Mouse (Mus musculus) limb, embryonic 14.5 days (tissue): ENCODE results near the gene Pck1. TPM values are rescaled to one million over a fixed set of nuclear protein-coding genes. Genes with fewer than 3 reads are reported as not detected.
A peak's percentile ranks its signal among the peaks of the same experiment; 100 is the strongest.

Source experiments
- ATAC-seq: fragments of 200-750 bp; cut with Nextera tagmentation; 2 replicates; pipeline ENCODE4 v1.8.0; 2017; ENCODE audit warnings: low read depth, moderate number of reproducible peaks, moderate TSS enrichment; ENCODE audit not compliant: low FRiP score
- DNase-seq: peaks from one replicate; pipeline ENCODE4 v3.0.0-alpha.2; 2015; ENCODE audit warnings: low spot score
- H3K27ac ChIP-seq: fragments of 300-500 bp; sonication (generic); replicated peaks from 2 replicates; pipeline ENCODE4 v1.5.1; 2014; ENCODE audit warnings: low read depth, mild to moderate bottlenecking, low read length, moderate library complexity, mixed read lengths
- H3K27me3 ChIP-seq: fragments of 300-500 bp; sonication (generic); 2 replicates; pipeline ENCODE4 v1.6.1; 2014; ENCODE audit warnings: low read length, mixed read lengths; ENCODE audit not compliant: control insufficient read depth, insufficient read depth
- H3K36me3 ChIP-seq: fragments of 300-500 bp; sonication (generic); 2 replicates; pipeline ENCODE4 v1.6.1; 2014; ENCODE audit warnings: mild to moderate bottlenecking, low read length, moderate library complexity, mixed read lengths; ENCODE audit not compliant: control insufficient read depth, insufficient read depth
- H3K4me1 ChIP-seq: fragments of 300-500 bp; sonication (generic); 2 replicates; pipeline ENCODE4 v1.6.1; 2014; ENCODE audit warnings: antibody characterized with exemption, low read length, mixed read lengths; ENCODE audit not compliant: control insufficient read depth, insufficient read depth
- H3K4me2 ChIP-seq: fragments of 300-500 bp; sonication (generic); replicated peaks from 2 replicates; pipeline ENCODE4 v1.6.1; 2014; ENCODE audit warnings: low read depth, mild to moderate bottlenecking, low read length, moderate library complexity; ENCODE audit not compliant: severe bottlenecking
- H3K4me3 ChIP-seq: fragments of 300-500 bp; sonication (generic); replicated peaks from 2 replicates; pipeline ENCODE4 v1.5.1; 2014; ENCODE audit warnings: low read length
- H3K9ac ChIP-seq: fragments of 300-500 bp; sonication (generic); 2 replicates; pipeline ENCODE4 v1.6.1; 2014; ENCODE audit warnings: mild to moderate bottlenecking, low read depth, low read length, moderate library complexity; ENCODE audit not compliant: severe bottlenecking
- H3K9me3 ChIP-seq: fragments of 300-500 bp; sonication (generic); 2 replicates; pipeline ENCODE4 v1.6.1; 2016; ENCODE audit warnings: low read length; ENCODE audit not compliant: control insufficient read depth
- POLR2A ChIP-seq: fragments of 200-500 bp; IDR thresholded peaks from 2 replicates; pipeline ENCODE4 v1.8.0; 2012; ENCODE audit warnings: inconsistent platforms, mild to moderate bottlenecking, moderate library complexity, borderline replicate concordance; ENCODE audit not compliant: insufficient read depth, insufficient read length; ENCODE audit errors: extremely low read depth
- WGBS: fragments of 180-500 bp; shearing (Covaris S2); extraction: QIAGEN DNeasy Blood & Tissue Kit; methylation state at CpG from one replicate; pipeline ENCODE4 v1.1.7; 2014; 5-methylcytosine and 5-hydroxymethylcytosine counted together
- polyA plus RNA-seq, 2 experiments: library from polyadenylated mRNA; depleted of rRNA in 1 of 2; stranded (reverse) in 1 of 2; unstranded in 1 of 2; fragments of >200 nt; fragmentation: Nextera tagmentation in 1 of 2; extraction: Ambion mirVana in 1 of 2; gene quantifications; 2 replicates each; pipeline versions ENCODE4 v1.2.1 to v1.2.3; 2012 to 2014

Pck1 gene
- polyA plus RNA-seq (2012; rRNA removed): 0.03 and 0.04 TPM in 2 replicates
- not detected in 2 replicates for polyA plus RNA-seq (2014; fragmentation: Nextera tagmentation; extraction: Ambion mirVana)

DNA sequence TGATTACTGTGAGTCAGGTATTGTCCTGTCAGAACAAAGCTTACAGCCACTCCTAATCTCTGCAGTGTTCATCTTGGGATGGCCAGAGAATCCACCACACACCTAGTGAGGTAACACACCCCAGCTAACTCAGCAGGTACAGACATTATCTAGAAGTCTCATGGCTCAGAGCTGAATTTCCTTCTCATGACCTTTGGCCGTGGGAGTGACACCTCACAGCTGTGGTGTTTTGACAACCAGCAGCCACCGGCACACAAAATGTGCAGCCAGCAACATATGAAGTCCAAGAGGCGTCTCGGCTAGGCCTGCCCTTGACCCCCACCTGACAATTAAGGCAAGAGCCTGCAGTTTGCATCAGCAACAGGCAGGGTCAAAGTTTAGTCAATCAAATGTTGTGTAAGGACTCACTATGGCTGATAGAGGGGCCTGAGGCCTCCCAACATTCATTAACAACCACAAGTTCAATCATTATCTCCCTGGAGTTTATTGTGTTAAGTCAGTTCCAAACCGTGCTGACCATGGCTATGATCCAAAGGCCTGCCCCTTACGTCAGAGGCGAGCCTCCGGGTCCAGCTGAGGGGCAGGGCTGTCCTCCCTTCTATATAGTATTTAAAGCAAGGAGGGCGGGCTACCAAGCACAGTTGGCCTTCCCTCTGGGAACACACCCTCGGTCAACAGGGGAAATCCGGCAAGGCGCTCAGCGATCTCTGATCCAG, at the start of gene Pck1:
Gene Pck1, plus strand, starts transcription at position 613 of the 716 bp plus-strand sequence.
- Histone ChIP-seq H3K9me3 (no peaks in the 10 kb centered on the region), H3K4me1 (no peaks in the 10 kb centered on the region), H3K27ac (no peak within 1 kb of the TSS), H3K27me3 (no peaks in the 10 kb centered on the region), H3K9ac (no peak within 1 kb of the TSS), H3K36me3 (no peaks in the 10 kb centered on the region), H3K4me3 (no peak within 1 kb of the TSS), H3K4me2 (no peak within 1 kb of the TSS)
- no peak for DNase-seq
- ATAC-seq: no peak
- TF ChIP-seq POLR2A: no peak
- WGBS: 91% methylated on average over 13 of the region's 13 CpGs

DNA sequence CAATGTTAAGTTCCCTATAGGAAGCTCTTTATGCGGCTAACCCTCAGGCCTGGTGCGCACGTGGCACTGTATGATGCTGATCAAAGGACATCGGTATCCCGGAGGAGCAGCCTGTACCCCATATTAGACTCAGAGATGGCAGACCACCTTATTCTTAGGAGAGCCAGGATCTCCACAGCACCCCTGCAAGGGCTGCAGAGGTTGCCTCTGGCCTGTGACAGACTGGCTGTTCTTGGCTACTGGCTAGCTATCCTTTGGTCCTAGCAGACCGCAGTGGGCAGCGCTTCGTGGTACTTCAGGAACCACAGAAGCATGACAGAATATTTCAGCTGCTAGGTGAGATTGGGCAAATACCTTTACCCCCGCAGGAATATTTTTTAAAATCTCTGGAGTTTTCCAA, 46.4 kb upstream of the Pck1 start:
- no peak overlapping the region for H3K4me2 ChIP-seq
- DNase-seq (no peak), ATAC-seq (no peak)
- H3K4me3 ChIP-seq: no peak overlapping the region
- 0 out of 2 replicates have a peak, but pooled peaks cover 3% of the 10 kb centered on the region for H3K4me1 ChIP-seq
- no peaks in the 10 kb centered on the region for H3K36me3 ChIP-seq
- no peak overlapping the region for H3K9ac ChIP-seq
- no peak for TF ChIP-seq POLR2A
- H3K27ac ChIP-seq: no peak overlapping the region
- H3K9me3 ChIP-seq: no peaks in the 10 kb centered on the region
- WGBS: 82% methylated on average over 9 of the region's 9 CpGs
- H3K27me3 ChIP-seq: no peaks in the 10 kb centered on the region

DNA sequence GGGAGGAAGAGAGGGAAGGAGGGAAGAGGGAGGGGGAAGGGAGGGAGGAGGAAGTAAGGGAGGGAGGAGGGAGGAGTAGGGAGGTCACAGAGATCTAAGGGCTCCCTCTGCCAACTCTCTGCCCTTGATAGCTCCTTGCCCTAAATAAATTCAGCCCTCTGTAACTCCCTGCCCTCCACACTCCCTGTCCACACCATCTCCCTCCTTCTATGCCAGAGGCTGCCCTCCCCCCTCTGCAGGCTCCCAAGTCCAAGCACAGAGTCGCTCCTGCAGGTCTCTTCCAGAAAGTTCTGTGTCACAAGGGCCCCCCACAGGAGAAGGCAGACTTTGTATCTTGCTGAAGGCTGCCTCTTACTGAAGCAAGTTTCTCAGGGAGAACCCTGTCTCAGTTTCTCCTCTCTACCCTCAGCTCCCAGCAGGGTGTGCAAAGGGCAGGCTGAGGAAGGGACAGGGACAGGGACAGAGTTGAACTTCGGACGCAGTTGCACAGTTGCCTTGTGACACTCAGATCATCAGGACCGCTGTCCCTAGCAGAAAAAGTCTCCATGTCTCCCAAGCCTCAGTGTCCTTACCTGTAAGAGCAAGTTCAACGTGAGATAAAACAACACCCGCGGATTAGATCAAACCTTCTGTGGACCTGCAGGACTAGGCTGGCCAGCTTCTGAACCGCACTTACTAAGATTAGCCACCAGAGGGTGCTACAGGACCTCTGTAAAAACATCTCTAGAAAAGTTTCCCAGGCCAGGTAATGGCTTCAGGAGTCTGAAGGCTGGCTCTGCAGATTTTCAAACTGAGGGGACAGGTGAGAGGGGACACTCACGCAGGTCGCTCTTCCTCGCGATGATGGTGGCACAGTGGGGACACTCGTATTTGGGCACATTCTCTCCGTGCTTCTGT, 45.7 kb upstream of the Pck1 start:
- Histone ChIP-seq H3K27ac (no peak overlapping the region), H3K36me3 (no peaks in the 10 kb centered on the region), H3K9me3 (no peaks in the 10 kb centered on the region), H3K9ac (0 out of 2 replicates have a peak overlapping the region, but pooled peaks have one; percentile 38), H3K4me3 (no peak overlapping the region), H3K4me1 (0 out of 2 replicates have a peak, but pooled peaks cover 3% of the 10 kb centered on the region), H3K27me3 (no peaks in the 10 kb centered on the region), H3K4me2 (no peak overlapping the region)
- WGBS: 15% methylated on average over 14 of the region's 14 CpGs
- ATAC-seq: 0 out of 2 replicates have a peak, but pooled peaks have one; percentile 24
- no peak for TF ChIP-seq POLR2A
- DNase-seq: peak; percentile 83

DNA sequence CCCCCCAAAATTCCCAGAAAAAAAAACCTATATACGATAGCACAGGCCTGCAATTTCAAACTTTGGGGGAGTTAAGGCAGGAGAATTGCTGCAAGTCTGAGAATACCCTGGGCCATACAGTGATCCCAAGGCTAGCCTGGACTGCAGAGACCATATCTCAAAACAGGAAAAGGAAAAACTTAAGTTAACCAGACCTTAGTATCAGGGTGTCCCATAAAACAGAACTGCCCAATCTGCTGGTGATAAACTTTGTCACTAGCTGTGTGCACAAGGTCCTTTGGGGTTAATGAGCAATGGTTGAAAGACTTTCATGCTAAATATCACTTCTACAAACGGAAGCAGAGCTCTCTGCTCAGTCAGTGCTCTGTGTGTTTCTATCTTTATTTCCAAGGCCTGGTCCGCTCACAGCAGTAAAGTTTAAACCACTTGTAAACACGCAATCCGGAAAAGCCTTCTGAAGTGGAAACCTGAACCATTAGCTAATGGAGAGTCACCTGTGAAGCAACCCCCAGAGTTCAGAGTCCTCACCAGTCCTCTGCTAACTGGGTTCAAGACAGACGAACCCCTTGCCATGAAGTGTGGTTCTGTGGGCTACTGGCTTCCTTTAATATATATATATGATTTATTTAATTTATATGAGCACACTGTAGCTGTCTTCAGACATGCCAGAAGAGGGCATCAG, 44.2 kb upstream of the Pck1 start:
- 50% methylated on average over 6 of the region's 6 CpGs for WGBS
- no peak for ATAC-seq
- Histone ChIP-seq H3K4me2 (no peak overlapping the region), H3K27ac (no peak overlapping the region), H3K36me3 (no peaks in the 10 kb centered on the region), H3K9ac (no peak overlapping the region), H3K4me1 (0 out of 2 replicates have a peak, but pooled peaks cover 3% of the 10 kb centered on the region), H3K9me3 (no peaks in the 10 kb centered on the region), H3K4me3 (no peak overlapping the region), H3K27me3 (no peaks in the 10 kb centered on the region)
- TF ChIP-seq POLR2A: no peak
- DNase-seq: no peak

DNA sequence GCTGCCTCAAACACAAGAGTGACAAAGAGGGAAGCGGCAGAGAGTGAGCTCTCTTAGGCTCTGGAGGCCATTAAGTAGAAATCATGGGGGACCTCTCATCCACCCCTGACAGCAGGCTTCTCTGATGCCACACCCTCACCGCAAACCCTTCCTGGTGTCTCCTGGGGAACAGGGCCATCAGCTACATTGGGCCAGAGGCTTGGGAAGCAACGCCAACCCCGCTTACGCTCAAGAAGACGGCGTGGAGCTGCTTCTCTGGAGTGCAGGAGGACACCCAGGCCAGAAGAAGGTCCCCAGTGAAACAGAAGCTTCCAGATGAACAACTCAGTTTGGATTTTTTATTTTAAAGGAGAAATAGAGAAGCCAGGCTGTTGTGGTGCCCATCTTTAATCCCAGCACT, 43.3 kb upstream of the Pck1 start:
- Histone ChIP-seq H3K9ac (no peak overlapping the region), H3K4me3 (no peak overlapping the region), H3K9me3 (no peaks in the 10 kb centered on the region), H3K27me3 (no peaks in the 10 kb centered on the region), H3K36me3 (no peaks in the 10 kb centered on the region), H3K4me1 (0 out of 2 replicates have a peak, but pooled peaks cover 3% of the 10 kb centered on the region), H3K27ac (no peak overlapping the region), H3K4me2 (no peak overlapping the region)
- WGBS: 91% methylated on average over 7 of the region's 7 CpGs
- no peak for TF ChIP-seq POLR2A
- no peak for DNase-seq
- ATAC-seq: no peak
